Mouse (Mus musculus): ENCODE results near the gene Syngr1. TPM values are rescaled to one million over a fixed set of nuclear protein-coding genes. Genes with fewer than 3 reads are reported as not detected.
A peak's percentile ranks its signal among the peaks of the same experiment; 100 is the strongest.
"Not testable (repeated sequence)": the region's sequence is repeated elsewhere in the genome, so short reads cannot be mapped to it uniquely, and the experiment has no call there.

Syngr1 gene
- total RNA-seq, 2 experiments from 2014 or later, result 16.6 to 20.1 TPM

- intact Hi-C loops (cut with DNase I; ENCODE audit: low total_unique reads), result no loop called here
- no peak for DNase-seq
These were observed 14.6 kb downstream of the Syngr1 start for GRCm38 (mm10) chr15:80105490-80106410.

- DNase-seq, result no peak
- intact Hi-C loops (cut with DNase I; ENCODE audit: low total_unique reads), result no loop called here
These were observed 16.0 kb downstream of the Syngr1 start for GRCm38 (mm10) chr15:80107143-80107542.

GRCm38 (mm10) chr15:80107575-80107974, 16.4 kb downstream of the Syngr1 start:
- DNase-seq, result no peak
- intact Hi-C loops (cut with DNase I; ENCODE audit: low total_unique reads), result no loop called here

GRCm38 (mm10) chr15:80111436-80111835, 20.3 kb downstream of the Syngr1 start:
- no peak for DNase-seq
- intact Hi-C loops (cut with DNase I; ENCODE audit: low total_unique reads), result loop anchor here (10.0 kb wide), 1 partner anchor 113 kb away; no protein-coding TSS in a partner anchor

GRCm38 (mm10) chr15:80112499-80112898, 21.4 kb downstream of the Syngr1 start:
- DNase-seq, result no peak
- intact Hi-C loops (cut with DNase I; ENCODE audit: low total_unique reads), result loop anchor here (10.0 kb wide), 1 partner anchor 112 kb away; no protein-coding TSS in a partner anchor

- intact Hi-C loops (cut with DNase I; ENCODE audit: low total_unique reads), result loop anchor here (10.0 kb wide), 1 partner anchor 110 kb away; no protein-coding TSS in a partner anchor
These were observed 23.3 kb downstream of the Syngr1 start for GRCm38 (mm10) chr15:80114414-80114813.

GRCm38 (mm10) chr15:80115256-80115655, 24.1 kb downstream of the Syngr1 start:
- intact Hi-C loops (cut with DNase I; ENCODE audit: low total_unique reads), result loop anchor here (10.0 kb wide), 1 partner anchor 110 kb away; no protein-coding TSS in a partner anchor
- no peak for DNase-seq

More at GRCm38 (mm10) chr15:80114414-80114813, 23.3 kb downstream of the Syngr1 start:
- no peak for DNase-seq

GRCm38 (mm10) chr15:80115866-80116794, 25.0 kb downstream of the Syngr1 start:
- intact Hi-C loops (cut with DNase I; ENCODE audit: low total_unique reads), result loop anchor here (10.0 kb wide), 1 partner anchor 109 kb away; no protein-coding TSS in a partner anchor
- DNase-seq, result no peak

GRCm38 (mm10) chr15:80117154-80117553, 26.0 kb downstream of the Syngr1 start:
- DNase-seq, result no peak
- intact Hi-C loops (cut with DNase I; ENCODE audit: low total_unique reads), result loop anchor here (10.0 kb wide), 1 partner anchor 108 kb away; no protein-coding TSS in a partner anchor

GRCm38 (mm10) chr15:80119076-80119475, 27.9 kb downstream of the Syngr1 start:
- intact Hi-C loops (cut with DNase I; ENCODE audit: low total_unique reads), result loop anchor here (10.0 kb wide), 1 partner anchor 106 kb away; no protein-coding TSS in a partner anchor
- DNase-seq, result no peak

GRCm38 (mm10) chr15:80121721-80122325, 30.7 kb downstream of the Syngr1 start:
- peak; percentile 46 for DNase-seq
- intact Hi-C loops (cut with DNase I; ENCODE audit: low total_unique reads), result no loop called here

GRCm38 (mm10) chr15:80122431-80122830, 31.3 kb downstream of the Syngr1 start:
- DNase-seq; intact Hi-C loops (cut with DNase I; ENCODE audit: low total_unique reads): not testable (repeated sequence)

GRCm38 (mm10) chr15:80124651-80125050, 33.5 kb downstream of the Syngr1 start:
- intact Hi-C loops (cut with DNase I; ENCODE audit: low total_unique reads), result no loop called here
- DNase-seq, result no peak

- intact Hi-C loops (cut with DNase I; ENCODE audit: low total_unique reads), result no loop called here
- DNase-seq, result no peak
These were observed 36.1 kb downstream of the Syngr1 start for GRCm38 (mm10) chr15:80127191-80127590.

GRCm38 (mm10) chr15:80129982-80130381, 38.8 kb downstream of the Syngr1 start:
- intact Hi-C loops (cut with DNase I; ENCODE audit: low total_unique reads), result loop anchor here (5.0 kb wide), 1 partner anchor 38 kb away; the partner anchor contains the start of genes Rpl3 and Syngr1
- no peak for DNase-seq

- intact Hi-C loops (cut with DNase I; ENCODE audit: low total_unique reads), result loop anchor here (5.0 kb wide), 1 partner anchor 38 kb away; the partner anchor contains the start of genes Rpl3 and Syngr1
- no peak for DNase-seq
These were observed 39.6 kb downstream of the Syngr1 start for GRCm38 (mm10) chr15:80130689-80131088.

GRCm38 (mm10) chr15:80131421-80131820, 40.3 kb downstream of the Syngr1 start:
- no peak for DNase-seq

GRCm38 (mm10) chr15:80132452-80132851, 41.3 kb downstream of the Syngr1 start:
- intact Hi-C loops (cut with DNase I; ENCODE audit: low total_unique reads), result loop anchor here (5.0 kb wide), 1 partner anchor 40 kb away; the partner anchor contains the start of genes Rpl3 and Syngr1

More at GRCm38 (mm10) chr15:80131421-80131820, 40.3 kb downstream of the Syngr1 start:
- intact Hi-C loops (cut with DNase I; ENCODE audit: low total_unique reads), result loop anchor here (5.0 kb wide), 1 partner anchor 39 kb away; the partner anchor contains the start of genes Rpl3 and Syngr1

More at GRCm38 (mm10) chr15:80132452-80132851, 41.3 kb downstream of the Syngr1 start:
- no peak for DNase-seq
